14 mouse cellular contexts compared by ENCODE assay signal in the genomic region with DNA sequence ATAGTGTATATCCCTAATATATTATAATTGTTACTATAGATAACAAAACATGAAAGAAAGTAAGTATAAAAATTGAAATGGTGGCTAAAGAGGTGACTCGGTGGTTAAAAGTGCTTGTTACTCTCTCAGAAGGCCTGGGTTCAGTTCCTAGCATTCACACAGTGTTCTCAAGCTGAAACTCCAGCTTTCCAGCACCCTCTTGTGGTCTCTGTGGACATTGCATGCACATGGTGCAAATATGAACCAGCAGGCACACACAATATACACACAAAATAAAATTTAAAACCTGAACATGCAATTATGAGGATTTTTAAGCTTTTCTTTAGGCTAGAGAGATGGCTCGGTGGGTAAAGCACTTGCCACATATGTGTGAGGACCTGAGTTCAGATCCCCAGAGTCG. TPM values are rescaled to one million over a fixed set of nuclear protein-coding genes. Genes with fewer than 3 reads are reported as not detected.
A peak's percentile ranks its signal among the peaks of the same experiment; 100 is the strongest.
DNase-seq lines count a peak whose midpoint lies in the region; ATAC-seq and TF ChIP-seq lines count a peak whose summit lies in the region.
"Had no signal": no experiment of that assay in that cellular context is flagged by ENCODE, and none has a peak within 500 bp of the region (broad histone marks: within the 10 kb centered on the region; RNA-seq: fewer than 3 reads in every experiment).

No protein-coding gene starts in this region.

- no peaks in the 10 kb centered on the region for H3K27me3 ChIP-seq in liver, embryonic 14.5 days (ENCODE audit: control insufficient read depth, insufficient read depth, low read length)
- H3K27me3 ChIP-seq in E14TG2a.4 (ENCODE audit: insufficient read depth, low read length), result no peaks in the 10 kb centered on the region
- H3K27me3 ChIP-seq: embryonic facial prominence, embryonic 13.5 days; forebrain, embryonic 13.5 days had no signal

- no peak overlapping the region for H3K27ac ChIP-seq in liver, embryonic 14.5 days
- H3K27ac ChIP-seq: embryonic facial prominence, embryonic 13.5 days; forebrain, embryonic 13.5 days had no signal

- H3K36me3 ChIP-seq in liver, embryonic 14.5 days (replicated peaks; ENCODE audit: control insufficient read depth, insufficient read depth, low read depth), result no peaks in the 10 kb centered on the region
- no peaks in the 10 kb centered on the region for H3K36me3 ChIP-seq in E14TG2a.4 (ENCODE audit: insufficient read depth, low read length)

- no peak overlapping the region for H3K9ac ChIP-seq in liver, embryonic 14.5 days (replicated peaks)
- H3K9ac ChIP-seq: embryonic facial prominence, embryonic 13.5 days; forebrain, embryonic 13.5 days had no signal

- peak; percentile 40; the same call in 1 of the 2 replicates for TF ChIP-seq CTCF in liver, embryonic 14.5 days (IDR thresholded peaks at IDR 0.05; ENCODE audit: low read depth)
- TF ChIP-seq CTCF in E14TG2a.4 (conservative IDR thresholded peaks at IDR 0.05; ENCODE audit: low read length), result peak; percentile 72

- peak; percentile 17 for DNase-seq in adrenal gland, postnatal 14 days
- DNase-seq in adrenal gland, adult 2 months, result no peak
- DNase-seq in liver, embryonic 14.5 days (ENCODE audit: low read depth in 3 of 3, low spot score in 3 of 3), result no peak
- no peak for DNase-seq in liver
- DNase-seq in heart, adult 11 months, result no peak
- DNase-seq: adrenal gland, postnatal 25 days; gastrocnemius, postnatal 25 days; lung, postnatal 36 days; right cerebral cortex, postnatal 14 days had no signal

- WGBS in liver, embryonic 14.5 days (ENCODE audit: insufficient replicate concordance), result 65% methylated on average over 3 of the region's 3 CpGs

- H3K4me1 ChIP-seq in liver, embryonic 14.5 days (replicated peaks; ENCODE audit: control insufficient read depth in 2 of 2, insufficient read depth in 2 of 2, low read length in 1 of 2), result no peaks in the 10 kb centered on the region
- no peaks in the 10 kb centered on the region for H3K4me1 ChIP-seq in E14TG2a.4 (replicated peaks; ENCODE audit: low read depth, low read length)
- H3K4me1 ChIP-seq: embryonic facial prominence, embryonic 13.5 days; forebrain, embryonic 13.5 days had no signal

- no peak overlapping the region for H3K4me3 ChIP-seq in liver, embryonic 14.5 days (ENCODE audit: insufficient read depth in 1 of 2, low read depth in 2 of 2, low read length in 2 of 2)
- no peak overlapping the region for H3K4me3 ChIP-seq in E14TG2a.4 (replicated peaks; ENCODE audit: low read length)
- H3K4me3 ChIP-seq: embryonic facial prominence, embryonic 13.5 days; forebrain, embryonic 13.5 days had no signal

- peaks cover 5% of the 10 kb centered on the region for H3K9me3 ChIP-seq in liver, embryonic 14.5 days (ENCODE audit: control insufficient read depth, low read length)
- H3K9me3 ChIP-seq in E14TG2a.4 (ENCODE audit: low read length), result peaks cover 24% of the 10 kb centered on the region

- ATAC-seq in liver, embryonic 14.5 days (ENCODE audit: insufficient read depth), result no peak
- ATAC-seq in granulocyte monocyte progenitor cell, adult 5-6 weeks (replicated peaks; ENCODE audit: poor library complexity, severe bottlenecking), result peak; percentile 52
- ATAC-seq in erythroblast, adult 5-6 weeks (replicated peaks; ENCODE audit: low FRiP score, poor library complexity, severe bottlenecking), result no peak
- ATAC-seq: forebrain, embryonic 13.5 days had no signal

- no peak overlapping the region for H3K4me2 ChIP-seq in liver, embryonic 14.5 days (ENCODE audit: low read depth)
- H3K4me2 ChIP-seq: embryonic facial prominence, embryonic 13.5 days; forebrain, embryonic 13.5 days had no signal

- TF ChIP-seq EP300 in liver, embryonic 14.5 days (IDR thresholded peaks at IDR 0.05; ENCODE audit: low read depth), result no peak

RNA-seq across cellular contexts. Expression of gene Dct, which starts 24.5 kb away (rescaled TPM):
- not detected in 2 replicates for total RNA-seq in adrenal gland, postnatal 14 days (2021)
- under 1 TPM in 1 of 2 experiments, not detected in 1; 0.52 TPM for total RNA-seq in adrenal gland, adult 2 months (2021)
- polyA plus RNA-seq in adrenal gland, adult 2 months (2012; rRNA removed), result 0.18 and 0.25 TPM in 2 replicates
- 0.03 and 0.04 TPM in 2 replicates for polyA plus RNA-seq in liver, embryonic 14.5 days (2012; rRNA removed)
- polyA plus RNA-seq in liver, embryonic 14.5 days (2014; fragmentation: Nextera tagmentation; extraction: Ambion mirVana), result 0.11 and 0.33 TPM in 2 replicates
- not detected in 2 replicates for total RNA-seq in granulocyte monocyte progenitor cell, adult 5-6 weeks (2014; fragmentation: Nextera tagmentation)
- not detected in 2 replicates for total RNA-seq in granulocyte monocyte progenitor cell, adult 5-6 weeks (2017)
- 0.38 TPM in 1 of 2 replicates, not detected in the other for total RNA-seq in erythroblast, adult 5-6 weeks (2015; ENCODE audit: low replicate concordance)
- 0.09 and 0.42 TPM in 2 replicates for total RNA-seq in erythroblast, adult 5-6 weeks (2017; ENCODE audit: low replicate concordance)
